Mouse (Mus musculus) testis, adult 2 months (tissue): ENCODE results near the gene Mrpl2.

Source experiments
- CTCF ChIP-seq: fragments of 200-500 bp; IDR thresholded peaks from 2 replicates; pipeline ENCODE4 v1.5.1; 2012; ENCODE audit warnings: low read depth, mild to moderate bottlenecking, inconsistent platforms, low read length, moderate library complexity; ENCODE audit not compliant: control insufficient read depth, insufficient read depth, insufficient replicate concordance
- POLR2A ChIP-seq: fragments of 200-500 bp; IDR thresholded peaks from 2 replicates; pipeline ENCODE4 v1.6.1; 2012; ENCODE audit warnings: low read depth, mild to moderate bottlenecking, inconsistent platforms, low read length, moderate library complexity; ENCODE audit not compliant: control insufficient read depth

GRCm38 (mm10) chr17:46621324-46621723 is 24.7 kb upstream of the Mrpl2 start:
- no peak for TF ChIP-seq CTCF
- TF ChIP-seq POLR2A = no peak
